Mouse (Mus musculus) limb, embryonic 14.5 days (tissue): ENCODE measurements at regions not wholly inside any gene's neighbourhood (a gene's known extent, or its start where the extent isn't known, plus 50 kb on each side); places are given as distances from the start of the nearest gene placed in this dataset.

Experiments used
- ATAC-seq: fragments of 200-750 bp; cut with Nextera tagmentation; 2 replicates; pipeline ENCODE4 v1.8.0; 2017; ENCODE audit warnings: low read depth, moderate number of reproducible peaks, moderate TSS enrichment; ENCODE audit not compliant: low FRiP score
- DNase-seq: peaks from one replicate; pipeline ENCODE4 v3.0.0-alpha.2; 2015; ENCODE audit warnings: low spot score
- H3K27ac ChIP-seq: fragments of 300-500 bp; sonication (generic); replicated peaks from 2 replicates; pipeline ENCODE4 v1.5.1; 2014; ENCODE audit warnings: low read depth, mild to moderate bottlenecking, low read length, moderate library complexity, mixed read lengths
- H3K27me3 ChIP-seq: fragments of 300-500 bp; sonication (generic); 2 replicates; pipeline ENCODE4 v1.6.1; 2014; ENCODE audit warnings: low read length, mixed read lengths; ENCODE audit not compliant: control insufficient read depth, insufficient read depth
- H3K36me3 ChIP-seq: fragments of 300-500 bp; sonication (generic); 2 replicates; pipeline ENCODE4 v1.6.1; 2014; ENCODE audit warnings: mild to moderate bottlenecking, low read length, moderate library complexity, mixed read lengths; ENCODE audit not compliant: control insufficient read depth, insufficient read depth
- H3K4me1 ChIP-seq: fragments of 300-500 bp; sonication (generic); 2 replicates; pipeline ENCODE4 v1.6.1; 2014; ENCODE audit warnings: antibody characterized with exemption, low read length, mixed read lengths; ENCODE audit not compliant: control insufficient read depth, insufficient read depth
- H3K4me2 ChIP-seq: fragments of 300-500 bp; sonication (generic); replicated peaks from 2 replicates; pipeline ENCODE4 v1.6.1; 2014; ENCODE audit warnings: low read depth, mild to moderate bottlenecking, low read length, moderate library complexity; ENCODE audit not compliant: severe bottlenecking
- H3K4me3 ChIP-seq: fragments of 300-500 bp; sonication (generic); replicated peaks from 2 replicates; pipeline ENCODE4 v1.5.1; 2014; ENCODE audit warnings: low read length
- H3K9ac ChIP-seq: fragments of 300-500 bp; sonication (generic); 2 replicates; pipeline ENCODE4 v1.6.1; 2014; ENCODE audit warnings: mild to moderate bottlenecking, low read depth, low read length, moderate library complexity; ENCODE audit not compliant: severe bottlenecking
- H3K9me3 ChIP-seq: fragments of 300-500 bp; sonication (generic); 2 replicates; pipeline ENCODE4 v1.6.1; 2016; ENCODE audit warnings: low read length; ENCODE audit not compliant: control insufficient read depth
- POLR2A ChIP-seq: fragments of 200-500 bp; IDR thresholded peaks from 2 replicates; pipeline ENCODE4 v1.8.0; 2012; ENCODE audit warnings: inconsistent platforms, mild to moderate bottlenecking, moderate library complexity, borderline replicate concordance; ENCODE audit not compliant: insufficient read depth, insufficient read length; ENCODE audit errors: extremely low read depth
- WGBS: fragments of 180-500 bp; shearing (Covaris S2); extraction: QIAGEN DNeasy Blood & Tissue Kit; methylation state at CpG from one replicate; pipeline ENCODE4 v1.1.7; 2014; 5-methylcytosine and 5-hydroxymethylcytosine counted together

DNA sequence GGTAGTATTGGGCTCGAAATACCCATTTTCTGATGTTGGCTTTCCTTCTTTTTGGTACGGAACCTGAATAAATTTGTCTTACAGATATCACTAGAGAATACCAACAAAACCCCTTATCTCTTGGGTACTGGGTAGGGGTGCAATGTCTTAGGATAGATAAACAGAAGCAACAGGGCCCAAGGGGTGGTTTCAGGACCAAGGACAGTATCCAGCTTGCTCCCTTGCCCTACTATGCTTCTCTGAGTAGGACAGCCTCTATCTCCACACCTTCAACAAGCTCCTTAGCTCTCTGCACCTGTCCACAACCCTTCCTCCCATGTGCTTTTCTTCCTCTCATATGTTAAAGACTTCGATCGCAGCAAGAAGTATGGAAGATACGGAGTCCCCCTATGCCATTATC lies 1374.3 kb upstream of the A1bg start:
- H3K27me3 ChIP-seq = no peaks in the 10 kb centered on the region
- no peaks in the 10 kb centered on the region for H3K4me1 ChIP-seq
- no peaks in the 10 kb centered on the region for H3K36me3 ChIP-seq
- no peak overlapping the region for H3K4me2 ChIP-seq
- DNase-seq = no peak
- 89% methylated on average over 5 of the region's 5 CpGs for WGBS
- no peaks in the 10 kb centered on the region for H3K9me3 ChIP-seq
- H3K4me3 ChIP-seq = no peak overlapping the region
- H3K9ac ChIP-seq = no peak overlapping the region
- ATAC-seq = no peak
- H3K27ac ChIP-seq = no peak overlapping the region
- no peak for TF ChIP-seq POLR2A

DNA sequence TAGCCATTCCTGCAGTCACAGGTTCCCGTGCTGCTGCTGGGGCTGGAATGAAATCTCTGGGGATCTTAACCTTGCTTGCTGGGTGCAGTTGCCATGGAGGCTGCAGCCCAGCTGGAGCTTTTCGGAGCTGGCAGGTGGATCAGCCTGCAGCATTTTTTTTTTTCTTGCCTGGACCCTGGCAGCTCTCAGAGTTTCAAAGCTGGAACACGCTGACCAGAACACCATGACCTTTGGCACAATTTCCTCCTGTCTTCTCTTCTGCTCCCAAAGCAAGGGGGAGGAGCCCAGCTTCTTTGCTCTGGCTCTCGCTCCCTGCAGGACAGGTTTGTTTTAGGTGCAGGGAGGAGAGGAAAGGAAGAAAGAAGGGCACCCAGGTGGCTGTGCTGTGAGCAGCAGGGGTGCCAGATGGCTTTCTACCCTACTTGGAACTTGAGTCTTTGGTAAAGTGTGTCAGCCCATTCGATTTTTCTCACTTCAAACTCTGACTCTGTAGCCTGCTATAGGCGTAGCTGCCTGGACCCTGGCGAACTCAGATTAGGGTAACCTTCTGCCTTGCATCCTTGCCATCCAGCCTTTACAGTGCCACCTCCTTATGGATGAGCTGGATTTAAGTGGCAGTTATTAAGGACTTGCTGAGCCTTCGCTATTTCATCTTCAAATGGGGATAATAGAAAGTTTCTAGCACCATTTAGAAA lies 1372.6 kb upstream of the A1bg start:
- no peak for DNase-seq
- Histone ChIP-seq H3K27ac (no peak overlapping the region), H3K36me3 (no peaks in the 10 kb centered on the region), H3K4me2 (no peak overlapping the region), H3K9me3 (no peaks in the 10 kb centered on the region), H3K27me3 (no peaks in the 10 kb centered on the region), H3K9ac (no peak overlapping the region), H3K4me3 (no peak overlapping the region), H3K4me1 (no peaks in the 10 kb centered on the region)
- no peak for TF ChIP-seq POLR2A
- ATAC-seq = no peak
- 39% methylated on average over 8 of the region's 8 CpGs for WGBS

DNA sequence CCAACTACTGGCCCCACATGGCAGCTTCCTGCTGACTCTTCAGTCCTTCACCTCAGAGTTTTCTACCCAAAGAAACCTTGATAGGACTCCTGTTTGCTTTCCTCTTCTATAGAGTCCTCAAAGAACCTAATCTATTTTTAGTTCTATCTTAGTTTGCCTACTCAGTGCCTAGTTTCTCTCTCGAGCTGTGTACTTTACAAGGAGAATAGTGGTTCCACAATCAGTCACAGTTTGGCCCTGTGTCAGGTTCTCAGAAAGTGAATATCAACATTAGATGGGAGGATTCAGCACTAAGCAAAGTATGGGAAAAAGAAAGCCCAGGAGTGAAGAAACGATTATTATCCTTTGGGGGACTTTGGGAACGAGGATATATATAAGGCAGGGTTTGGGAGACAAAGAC lies 1372.0 kb upstream of the A1bg start:
- DNase-seq (no peak), ATAC-seq (no peak)
- Histone ChIP-seq H3K27ac (no peak overlapping the region), H3K9ac (no peak overlapping the region), H3K9me3 (no peaks in the 10 kb centered on the region), H3K27me3 (no peaks in the 10 kb centered on the region), H3K36me3 (no peaks in the 10 kb centered on the region), H3K4me3 (no peak overlapping the region), H3K4me1 (no peaks in the 10 kb centered on the region), H3K4me2 (no peak overlapping the region)
- 61% methylated on average over 3 of the region's 3 CpGs for WGBS
- TF ChIP-seq POLR2A = no peak

- no peaks in the 10 kb centered on the region for H3K36me3 ChIP-seq
- no peaks in the 10 kb centered on the region for H3K27me3 ChIP-seq
- DNase-seq (no peak), ATAC-seq (no peak)
- WGBS = 88% methylated on average over 3 of the region's 3 CpGs
- H3K27ac ChIP-seq = no peak overlapping the region
- H3K4me1 ChIP-seq = no peaks in the 10 kb centered on the region
- no peak overlapping the region for H3K4me2 ChIP-seq
- H3K4me3 ChIP-seq = no peak overlapping the region
- no peak overlapping the region for H3K9ac ChIP-seq
- no peak for TF ChIP-seq POLR2A
- H3K9me3 ChIP-seq = no peaks in the 10 kb centered on the region
These were observed 1370.1 kb upstream of the A1bg start for GRCm38 (mm10) chr15:62292876-62293275.

DNA sequence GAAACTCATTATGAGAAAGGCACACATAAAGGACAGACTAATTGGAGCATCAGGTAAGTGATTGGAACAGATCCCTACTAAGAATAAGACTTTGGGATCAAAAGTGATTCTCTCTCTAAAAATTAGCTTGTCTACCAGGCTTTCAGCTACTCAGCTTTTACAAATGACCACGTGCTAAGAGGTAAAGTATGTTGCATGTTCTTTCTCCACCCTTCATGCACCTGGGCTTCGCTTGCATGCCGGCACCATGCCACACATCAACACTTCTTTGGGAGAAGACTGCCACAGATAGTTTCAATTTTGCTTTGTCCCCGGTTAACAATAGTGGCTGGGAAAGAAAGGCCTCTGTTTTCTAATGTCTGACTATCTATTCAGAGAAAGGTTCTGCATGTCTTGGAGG lies 1367.9 kb upstream of the A1bg start:
- Histone ChIP-seq H3K9me3 (no peaks in the 10 kb centered on the region), H3K27ac (no peak overlapping the region), H3K27me3 (no peaks in the 10 kb centered on the region), H3K9ac (no peak overlapping the region), H3K36me3 (no peaks in the 10 kb centered on the region), H3K4me1 (peaks cover 15% of the 10 kb centered on the region), H3K4me3 (no peak overlapping the region), H3K4me2 (no peak overlapping the region)
- no peak for TF ChIP-seq POLR2A
- DNase-seq (no peak), ATAC-seq (no peak)
- WGBS = 85% methylated on average over 4 of the region's 4 CpGs
